Mouse (Mus musculus) CD4-positive naive resting alpha-beta T cell, adult 76 days (primary cell): ENCODE results near the gene Adra2b. TPM values are rescaled to one million over a fixed set of nuclear protein-coding genes. Genes with fewer than 3 reads are reported as not detected.

Source experiments
- total RNA-seq: library from RNA; stranded (reverse); gene quantifications from one replicate; pipeline ENCODE4 v1.2.4, GENCODE M21; 2023

The Adra2b gene
- not detected for total RNA-seq

GRCm38 (mm10) chr2:127362459-127363281, at the start of gene Adra2b:
Adra2b (plus strand) TSS chr2:127363208.

GRCm38 (mm10) chr2:127335767-127336496, 27.1 kb upstream of the Adra2b start, which contains the start of gene Dusp2:
Dusp2 (plus strand) TSS chr2:127336159.

GRCm38 (mm10) chr2:127338416-127338815, 24.6 kb upstream of the Adra2b start, which contains the start of gene Astl:
Astl (plus strand) TSS chr2:127338639.

Other genes starting within 250 kb of the Adra2b start
- 2.9 TPM for gene Ncaph, start 229.3 kb upstream of the Adra2b start, total RNA-seq
- gene Itpripl1, start 219.8 kb upstream of the Adra2b start, total RNA-seq = 17.0 TPM
- gene 1810024B03Rik, start 154.9 kb upstream of the Adra2b start, total RNA-seq = 2.0 TPM
- gene Snrnp200, start 154.8 kb upstream of the Adra2b start, total RNA-seq = 172 TPM
- 36.2 TPM for gene Ciao1, start 115.4 kb upstream of the Adra2b start, total RNA-seq
- 42.4 TPM for gene Tmem127, start 115.3 kb upstream of the Adra2b start, total RNA-seq
- 51.1 TPM for gene Stard7, start 93.0 kb upstream of the Adra2b start, total RNA-seq
- gene Dusp2, start 27.0 kb upstream of the Adra2b start, total RNA-seq = 171 TPM
- 0.47 TPM for gene Astl, start 24.6 kb upstream of the Adra2b start, total RNA-seq
- 0.29 TPM for gene Gpat2, start 62.0 kb downstream of the Adra2b start, total RNA-seq
- gene Fahd2a, start 81.4 kb downstream of the Adra2b start, total RNA-seq = 15.8 TPM
- not detected for gene Kcnip3, start 158.9 kb downstream of the Adra2b start, total RNA-seq
- gene Prom2, start 178.3 kb downstream of the Adra2b start, total RNA-seq = not detected
- gene Zfp661, start 223.9 kb downstream of the Adra2b start, total RNA-seq = 3.3 TPM
- 163 TPM for gene Mrps5, start 224.0 kb downstream of the Adra2b start, total RNA-seq